13 mouse cellular contexts compared by ENCODE assay signal in genomic region chr11:80527697-80528096, GRCm38 (mm10). TPM values are rescaled to one million over a fixed set of nuclear protein-coding genes. Genes with fewer than 3 reads are reported as not detected.
DNase-seq lines count a peak whose midpoint lies in the region; ATAC-seq and TF ChIP-seq lines count a peak whose summit lies in the region.
"Had no signal": no experiment of that assay in that cellular context is flagged by ENCODE, and none has a peak within 500 bp of the region (broad histone marks: within the 10 kb centered on the region; RNA-seq: fewer than 3 reads in every experiment).

No protein-coding gene starts in this region.

- H3K4me2 ChIP-seq in stomach, postnatal 0 days (replicated peaks; ENCODE audit: low read depth) = no peak overlapping the region
- no peak overlapping the region for H3K4me2 ChIP-seq in neural tube, embryonic 15.5 days

- H3K9ac ChIP-seq in stomach, postnatal 0 days (ENCODE audit: low read length) = no peak overlapping the region
- H3K9ac ChIP-seq in neural tube, embryonic 15.5 days (replicated peaks) = no peak overlapping the region

- no peak for ATAC-seq in stomach, postnatal 0 days (ENCODE audit: low FRiP score, low TSS enrichment)
- no peak for ATAC-seq in neural tube, embryonic 15.5 days (ENCODE audit: low FRiP score)
- ATAC-seq in megakaryocyte, adult 5-6 weeks (ENCODE audit: poor library complexity, severe bottlenecking) = no peak
- ATAC-seq: forebrain, embryonic 14.5 days had no signal

- no peaks in the 10 kb centered on the region for H3K36me3 ChIP-seq in stomach, postnatal 0 days (ENCODE audit: control insufficient read depth, insufficient read depth, low read length)
- no peaks in the 10 kb centered on the region for H3K36me3 ChIP-seq in neural tube, embryonic 15.5 days

- no peaks in the 10 kb centered on the region for H3K27me3 ChIP-seq in stomach, postnatal 0 days (ENCODE audit: control insufficient read depth, insufficient read depth, low read length)
- no peaks in the 10 kb centered on the region; the same call in 1 of the 2 replicates for H3K27me3 ChIP-seq in neural tube, embryonic 15.5 days (replicated peaks)

- TF ChIP-seq EP300 in stomach, postnatal 0 days (optimal IDR thresholded peaks at IDR 0.05) = no peak

- TF ChIP-seq POLR2A in lung, adult 2 months (IDR thresholded peaks at IDR 0.05; ENCODE audit: borderline replicate concordance, extremely low read depth, low read depth, low read length) = no peak

- peaks cover 7% of the 10 kb centered on the region for H3K4me1 ChIP-seq in lung, adult 2 months (ENCODE audit: control insufficient read depth, insufficient read depth, low read length)
- H3K4me1 ChIP-seq in stomach, postnatal 0 days (replicated peaks; ENCODE audit: control insufficient read depth, insufficient read depth) = no peaks in the 10 kb centered on the region
- H3K4me1 ChIP-seq in neural tube, embryonic 15.5 days = no peaks in the 10 kb centered on the region

- peak; percentile 30; the same call in 1 of the 2 replicates for TF ChIP-seq CTCF in lung, adult 2 months (IDR thresholded peaks at IDR 0.05; ENCODE audit: insufficient read depth, low read length)
- TF ChIP-seq CTCF in stomach, postnatal 0 days (IDR thresholded peaks at IDR 0.05; ENCODE audit: low read depth) = peak; percentile 40

- H3K4me3 ChIP-seq in lung, adult 2 months (replicated peaks; ENCODE audit: extremely low read depth, low read depth, low read length) = no peak overlapping the region
- no peak overlapping the region for H3K4me3 ChIP-seq in stomach, postnatal 0 days (ENCODE audit: low read depth, low read length)
- H3K4me3 ChIP-seq in neural tube, embryonic 15.5 days (replicated peaks) = no peak overlapping the region
- H3K4me3 ChIP-seq: myocyte had no signal

- no peak for DNase-seq in lung, adult 2 months
- DNase-seq in lung, postnatal 4 days = no peak
- peak; percentile 25 for DNase-seq in ES-CJ7 (ENCODE audit: low read depth, low spot score)
- peak; percentile 36 for DNase-seq in ZHBTc4 (ENCODE audit: low read depth, low spot score)
- DNase-seq in stomach, postnatal 0 days (ENCODE audit: low spot score) = no peak
- DNase-seq in Muller cell, postnatal 12 days (ENCODE audit: inconsistent ontology term) = no peak
- DNase-seq: cerebellum, adult 11-12 months; kidney, postnatal 10 days had no signal

- H3K27ac ChIP-seq in stomach, postnatal 0 days (replicated peaks) = no peak overlapping the region
- no peak overlapping the region for H3K27ac ChIP-seq in neural tube, embryonic 15.5 days (replicated peaks)
- H3K27ac ChIP-seq: macrophage had no signal

- H3K9me3 ChIP-seq in stomach, postnatal 0 days (ENCODE audit: control insufficient read depth, low read length) = no peaks in the 10 kb centered on the region
- H3K9me3 ChIP-seq in neural tube, embryonic 15.5 days (replicated peaks) = no peaks in the 10 kb centered on the region

RNA-seq across cellular contexts. Expression of gene Cdk5r1, which starts 50.9 kb away (rescaled TPM):
- polyA plus RNA-seq in lung, adult 2 months (2012; rRNA removed) = 1.2 and 1.5 TPM in 2 replicates
- 0.57 and 0.75 TPM in 2 replicates for polyA plus RNA-seq in stomach, postnatal 0 days (2015; fragmentation: Nextera tagmentation; extraction: Ambion mirVana)
- polyA plus RNA-seq in neural tube, embryonic 15.5 days (2015; fragmentation: Nextera tagmentation; extraction: Ambion mirVana) = 69.6 and 82.7 TPM in 2 replicates
- total RNA-seq in megakaryocyte, adult 5-6 weeks (2015) = 2.0 and 3.2 TPM in 2 replicates
- total RNA-seq in megakaryocyte, adult 5-6 weeks (2017) = 3.3 and 4.5 TPM in 2 replicates

Comparison
In these comparisons a context has a peak if more than half of its experiments do, and no peak if none do; other contexts are left out.
1. DNase-seq: peak in ES-CJ7 (single experiment) and ZHBTc4 (single experiment); none in lung, adult 2 months (single experiment), lung, postnatal 4 days (0 of 2), stomach, postnatal 0 days (single experiment) and Muller cell, postnatal 12 days (single experiment).
2. RNA of gene Cdk5r1, which starts 50.9 kb away (polyA plus RNA-seq): 69.6 to 82.7 TPM in neural tube, embryonic 15.5 days; 1.2 to 1.5 TPM in lung, adult 2 months and 0.57 to 0.75 TPM in stomach, postnatal 0 days; every median in the first group is over 10 times any median in the second.